Mouse (Mus musculus) liver, postnatal 0 days (tissue): Measurements from ENCODE around the gene Akt1s1.

ENCODE experiments used
- CTCF ChIP-seq: sonication (generic); IDR thresholded peaks from 2 replicates; pipeline ENCODE4 v1.5.1; 2016; ENCODE audit warnings: antibody characterized with exemption, low read depth
- EP300 ChIP-seq: IDR thresholded peaks from 2 replicates; pipeline ENCODE4 v1.6.1; 2016; ENCODE audit warnings: antibody characterized with exemption, low read depth, mild to moderate bottlenecking

DNA sequence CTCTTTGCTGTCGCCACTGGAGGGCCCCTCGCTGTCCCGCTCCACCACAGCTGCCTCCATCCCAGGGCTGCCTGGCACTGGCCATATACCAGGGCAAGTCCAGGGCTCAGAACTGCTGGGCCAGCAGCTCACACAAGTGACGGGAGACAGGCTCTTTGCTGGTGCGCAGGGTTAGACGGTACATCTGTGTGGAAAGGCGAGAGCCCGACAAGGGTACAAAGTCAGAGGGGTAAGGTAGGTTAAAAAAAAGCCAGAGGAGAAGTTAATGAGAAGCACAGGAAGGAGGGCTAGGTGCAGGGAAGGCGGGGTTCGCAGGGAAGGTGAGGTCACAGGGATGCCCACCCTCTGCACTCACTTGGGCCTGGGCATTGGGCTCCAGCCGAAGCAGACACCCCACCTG lies 51.8 kb downstream of the Akt1s1 start:
- TF ChIP-seq CTCF (no peak), EP300 (no peak)
